Mouse (Mus musculus) embryonic facial prominence, embryonic 10.5 days (tissue): ENCODE measurements at regions not wholly inside any gene's neighbourhood (a gene's known extent, or its start where the extent isn't known, plus 50 kb on each side); places are given as distances from the start of the nearest gene placed in this dataset.

Experiments used
- DNase-seq: peaks from one replicate; pipeline ENCODE4 v3.0.0-alpha.2; 2017; ENCODE audit warnings: low spot score
- H3K27ac ChIP-seq: fragments of 300-500 bp; sonication (generic); replicated peaks from 2 replicates; pipeline ENCODE4 v1.5.1; 2016; ENCODE audit warnings: mild to moderate bottlenecking
- H3K27me3 ChIP-seq: fragments of 300-500 bp; sonication (generic); replicated peaks from 2 replicates; pipeline ENCODE4 v1.6.1; 2016; ENCODE audit warnings: low read depth, mild to moderate bottlenecking; ENCODE audit not compliant: poor library complexity, severe bottlenecking
- H3K36me3 ChIP-seq: fragments of 300-500 bp; sonication (generic); replicated peaks from 2 replicates; pipeline ENCODE4 v1.6.1; 2016; ENCODE audit warnings: mild to moderate bottlenecking, moderate library complexity
- H3K4me1 ChIP-seq: fragments of 300-500 bp; sonication (generic); 2 replicates; pipeline ENCODE4 v1.6.1; 2016
- H3K4me3 ChIP-seq: fragments of 300-500 bp; sonication (generic); 2 replicates; pipeline ENCODE4 v1.5.1; 2016; ENCODE audit warnings: mild to moderate bottlenecking, moderate library complexity
- H3K9me3 ChIP-seq: fragments of 300-500 bp; sonication (generic); 2 replicates; pipeline ENCODE4 v1.6.1; 2016; ENCODE audit warnings: mild to moderate bottlenecking
- WGBS: fragments of 180-500 bp; shearing (Covaris S2); methylation state at CpG from one replicate; pipeline ENCODE4 v1.1.7; 2016; 5-methylcytosine and 5-hydroxymethylcytosine counted together

GRCm38 (mm10) chr10:42108294-42109014 lies 90.2 kb upstream of the Armc2 start:
- H3K36me3 ChIP-seq, result no peaks in the 10 kb centered on the region
- peak overlapping the region; percentile 58 for H3K27ac ChIP-seq
- WGBS, result 56% methylated on average over 8 of the region's 8 CpGs
- peak; percentile 17 for DNase-seq
- peaks cover 21% of the 10 kb centered on the region for H3K4me1 ChIP-seq
- H3K9me3 ChIP-seq, result peaks cover 6% of the 10 kb centered on the region
- H3K4me3 ChIP-seq, result no peak overlapping the region
- H3K27me3 ChIP-seq, result no peaks in the 10 kb centered on the region

DNA sequence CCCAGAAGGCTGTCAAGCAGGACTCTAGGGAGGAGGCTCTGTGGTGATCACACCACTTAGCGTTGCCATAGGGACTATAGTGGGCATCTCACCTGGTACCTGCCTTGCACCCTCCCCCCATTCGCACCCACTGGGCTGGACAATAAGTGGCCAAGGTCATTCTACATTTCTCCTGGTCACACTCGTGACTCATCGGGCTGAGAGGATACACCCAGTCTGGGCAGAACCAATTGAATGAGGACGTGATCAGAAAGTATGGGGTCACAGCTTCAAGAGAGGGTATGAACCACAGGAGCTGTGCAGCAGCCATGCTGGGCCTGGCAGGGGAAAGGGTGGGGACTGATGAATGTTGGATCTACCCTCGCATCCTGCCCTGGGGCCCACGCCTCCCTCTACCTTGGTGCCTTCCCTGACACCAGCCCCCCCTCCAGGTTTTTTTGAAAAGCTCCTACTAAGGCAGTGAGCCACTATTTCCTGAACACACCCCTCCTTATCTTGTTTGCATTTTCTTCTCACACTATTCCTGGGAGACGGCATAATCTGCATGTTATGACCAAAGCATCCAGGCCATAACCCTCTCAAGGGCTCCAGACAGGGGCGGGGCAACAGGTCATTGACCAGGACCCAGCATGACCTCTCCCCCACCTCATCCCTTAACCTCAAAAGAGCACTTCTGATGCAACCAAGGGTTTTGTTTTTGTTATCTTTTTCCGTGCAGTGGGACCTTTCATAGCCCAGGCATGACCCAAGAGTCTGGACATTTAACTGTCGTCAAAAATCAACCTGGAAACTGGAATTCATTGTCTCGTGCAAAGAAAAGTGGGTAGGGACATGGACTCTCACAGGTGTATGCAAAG lies 89.4 kb upstream of the Armc2 start:
- WGBS, result 73% methylated on average over 12 of the region's 12 CpGs
- Histone ChIP-seq H3K9me3 (peaks cover 6% of the 10 kb centered on the region), H3K27me3 (no peaks in the 10 kb centered on the region), H3K4me1 (peaks cover 21% of the 10 kb centered on the region), H3K36me3 (no peaks in the 10 kb centered on the region), H3K4me3 (no peak overlapping the region), H3K27ac (peak overlapping the region; percentile 58; the same call in 1 of the 2 replicates)
- DNase-seq, result no peak

DNA sequence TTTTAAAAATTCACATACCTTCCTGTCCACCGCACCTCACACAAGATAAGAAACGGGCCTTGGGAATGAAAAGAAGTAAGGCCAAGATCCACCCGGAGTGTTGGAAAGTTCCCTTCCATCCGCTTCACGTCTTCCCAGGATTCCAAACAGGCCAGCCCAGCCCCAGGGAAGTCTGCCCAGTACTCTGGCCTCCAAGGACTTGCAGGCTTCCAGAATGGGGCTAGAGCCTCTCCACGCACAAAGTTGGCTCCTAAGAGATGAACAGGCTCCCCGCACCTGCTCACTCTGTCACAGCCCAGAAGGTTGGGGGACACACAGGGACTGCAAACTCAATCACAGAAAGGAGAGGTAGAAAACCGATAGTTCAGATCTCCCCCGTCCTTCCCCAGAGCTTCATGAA lies 88.4 kb upstream of the Armc2 start:
- Histone ChIP-seq H3K4me1 (peaks cover 21% of the 10 kb centered on the region), H3K9me3 (peaks cover 6% of the 10 kb centered on the region), H3K27ac (peak overlapping the region; percentile 21; the same call in 1 of the 2 replicates), H3K4me3 (no peak overlapping the region), H3K36me3 (no peaks in the 10 kb centered on the region), H3K27me3 (no peaks in the 10 kb centered on the region)
- DNase-seq, result no peak
- WGBS, result 91% methylated on average over 9 of the region's 9 CpGs

DNA sequence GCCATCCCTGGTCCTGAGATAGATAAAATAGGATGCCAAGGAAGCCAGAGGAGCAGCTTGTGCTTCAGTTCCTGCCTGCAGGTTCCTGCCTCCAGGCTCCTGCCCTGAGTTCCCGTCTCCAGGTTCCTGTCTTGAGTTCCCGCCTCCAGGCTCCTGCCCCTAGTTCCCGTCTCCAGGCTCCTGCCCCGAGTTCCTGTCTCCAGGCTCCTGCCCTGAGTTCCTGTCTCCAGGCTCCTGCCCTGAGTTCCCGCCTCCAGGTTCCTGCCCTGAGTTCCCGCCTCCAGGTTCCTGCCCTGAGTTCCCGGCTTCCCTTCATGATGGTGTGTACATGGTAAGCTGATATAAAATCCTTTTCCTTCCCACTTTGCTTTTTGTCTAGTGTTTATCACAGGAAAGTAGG lies 86.8 kb upstream of the Armc2 start:
- DNase-seq, result no peak
- Histone ChIP-seq H3K4me3 (no peak overlapping the region), H3K4me1 (peaks cover 23% of the 10 kb centered on the region), H3K36me3 (no peaks in the 10 kb centered on the region), H3K9me3 (peaks cover 6% of the 10 kb centered on the region), H3K27me3 (no peaks in the 10 kb centered on the region), H3K27ac (no peak overlapping the region)
- 87% methylated on average over 7 of the region's 7 CpGs for WGBS

GRCm38 (mm10) chr10:42102320-42102719 lies 84.1 kb upstream of the Armc2 start:
- no peaks in the 10 kb centered on the region for H3K36me3 ChIP-seq
- H3K27ac ChIP-seq, result no peak overlapping the region
- 88% methylated on average over 8 of the region's 8 CpGs for WGBS
- H3K9me3 ChIP-seq, result peaks cover 6% of the 10 kb centered on the region
- DNase-seq, result no peak
- no peaks in the 10 kb centered on the region for H3K27me3 ChIP-seq
- H3K4me1 ChIP-seq, result peaks cover 3% of the 10 kb centered on the region; the same call in 1 of the 2 replicates
- H3K4me3 ChIP-seq, result no peak overlapping the region

DNA sequence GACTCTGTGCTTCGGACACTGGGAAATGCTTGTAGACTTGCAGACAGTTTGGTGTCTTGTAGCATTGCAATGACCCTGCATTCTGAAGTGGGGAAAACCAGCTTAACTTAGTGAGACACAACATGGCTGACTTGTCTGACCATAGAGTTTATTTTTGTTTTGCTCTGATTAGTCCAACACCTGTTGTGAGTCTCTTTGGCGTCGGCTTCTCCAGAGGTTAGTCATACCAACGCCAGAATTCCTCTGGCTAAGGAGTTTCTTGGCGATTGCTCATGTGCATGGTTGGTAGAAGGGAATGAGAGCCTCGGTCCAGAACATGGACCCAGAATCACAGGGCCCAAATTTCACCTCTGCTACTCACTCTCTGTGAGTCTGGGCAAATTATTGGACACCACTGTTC lies 82.9 kb upstream of the Armc2 start:
- H3K4me1 ChIP-seq, result 0 out of 2 replicates have a peak, but pooled peaks cover 3% of the 10 kb centered on the region
- WGBS, result 88% methylated on average over 6 of the region's 6 CpGs
- no peak for DNase-seq
- H3K27ac ChIP-seq, result no peak overlapping the region
- H3K36me3 ChIP-seq, result no peaks in the 10 kb centered on the region
- peaks cover 6% of the 10 kb centered on the region for H3K9me3 ChIP-seq
- H3K4me3 ChIP-seq, result no peak overlapping the region
- 0 out of 2 replicates have a peak, but pooled peaks cover under 1% of the 10 kb centered on the region for H3K27me3 ChIP-seq

DNA sequence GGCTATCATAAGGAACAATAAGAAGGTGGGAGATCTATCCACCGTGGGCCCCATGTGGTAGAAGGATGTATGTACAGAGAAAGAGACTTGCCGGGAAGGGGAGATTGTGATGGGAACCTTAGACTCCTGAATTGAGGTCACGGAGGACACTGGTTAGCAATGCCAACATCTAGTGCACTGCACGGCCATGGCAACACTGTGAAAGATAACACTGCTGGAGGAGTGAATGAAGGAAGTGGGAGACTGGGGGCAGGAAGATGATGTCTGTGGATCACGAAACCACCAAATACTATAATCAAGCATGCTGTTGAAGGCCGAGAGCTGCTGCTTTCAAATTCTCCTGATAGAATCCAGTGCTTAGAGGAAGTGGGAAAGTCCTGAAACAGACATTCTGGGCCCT lies 78.7 kb upstream of the Armc2 start:
- no peaks in the 10 kb centered on the region for H3K36me3 ChIP-seq
- DNase-seq, result no peak
- no peak overlapping the region for H3K27ac ChIP-seq
- WGBS, result 93% methylated on average over 6 of the region's 6 CpGs
- no peak overlapping the region for H3K4me3 ChIP-seq
- 0 out of 2 replicates have a peak, but pooled peaks cover 6% of the 10 kb centered on the region for H3K4me1 ChIP-seq
- no peaks in the 10 kb centered on the region for H3K9me3 ChIP-seq
- H3K27me3 ChIP-seq, result peaks cover 25% of the 10 kb centered on the region; the same call in 1 of the 2 replicates

GRCm38 (mm10) chr10:42095986-42096385 lies 77.7 kb upstream of the Armc2 start:
- Histone ChIP-seq H3K4me1 (0 out of 2 replicates have a peak, but pooled peaks cover 3% of the 10 kb centered on the region), H3K4me3 (no peak overlapping the region), H3K27me3 (peaks cover 34% of the 10 kb centered on the region), H3K27ac (no peak overlapping the region), H3K9me3 (no peaks in the 10 kb centered on the region), H3K36me3 (no peaks in the 10 kb centered on the region)
- DNase-seq, result no peak
- 95% methylated on average over 10 of the region's 10 CpGs for WGBS

DNA sequence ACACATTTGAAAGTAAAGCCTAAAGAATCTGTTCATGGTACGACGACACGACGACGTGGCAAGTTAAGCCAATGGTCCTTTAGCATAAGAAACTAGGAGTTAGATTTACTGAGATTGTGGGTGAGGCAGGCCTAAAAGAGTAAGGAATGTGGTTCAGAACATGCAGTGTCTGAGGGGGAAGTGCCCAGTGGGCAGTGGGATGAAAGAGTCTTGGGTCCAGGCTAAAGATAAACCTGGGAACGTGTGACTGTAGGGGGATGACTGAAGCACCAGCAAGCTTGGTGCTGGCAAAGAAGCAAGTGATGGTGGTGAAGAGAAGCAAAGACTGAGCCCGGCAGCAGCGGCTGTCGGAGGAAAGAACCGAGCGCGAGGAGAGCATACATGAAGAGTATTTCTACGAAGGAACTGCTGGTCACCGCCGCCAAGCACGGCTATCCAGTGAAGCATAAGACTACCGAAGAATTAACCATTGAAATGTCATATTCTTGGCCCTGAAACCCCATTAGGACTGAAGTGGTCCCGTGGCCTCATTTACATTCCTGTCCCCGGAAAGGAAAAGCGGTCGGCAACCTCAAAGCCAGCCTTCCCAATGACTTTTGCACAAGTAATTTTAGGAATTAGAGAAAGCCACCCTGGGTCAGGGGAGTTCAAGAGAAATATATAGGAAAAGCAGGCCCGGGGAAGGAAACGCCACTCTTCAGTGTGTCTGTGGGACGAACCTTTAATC lies 76.2 kb upstream of the Armc2 start:
- no peak for DNase-seq

GRCm38 (mm10) chr10:42093176-42093759 lies 75.0 kb upstream of the Armc2 start:
- Histone ChIP-seq H3K27ac (no peak overlapping the region), H3K4me3 (no peak overlapping the region), H3K27me3 (peaks cover 43% of the 10 kb centered on the region), H3K9me3 (no peaks in the 10 kb centered on the region), H3K4me1 (peaks cover 22% of the 10 kb centered on the region), H3K36me3 (no peaks in the 10 kb centered on the region)
- DNase-seq, result no peak
- 86% methylated on average over 8 of the region's 8 CpGs for WGBS

More for the DNA sequence above, 76.2 kb upstream of the Armc2 start:
- Histone ChIP-seq H3K4me1 (peaks cover 10% of the 10 kb centered on the region), H3K27me3 (peaks cover 40% of the 10 kb centered on the region), H3K36me3 (no peaks in the 10 kb centered on the region), H3K9me3 (no peaks in the 10 kb centered on the region), H3K4me3 (no peak overlapping the region), H3K27ac (no peak overlapping the region)
- WGBS, result 83% methylated on average over 24 of the region's 24 CpGs

DNA sequence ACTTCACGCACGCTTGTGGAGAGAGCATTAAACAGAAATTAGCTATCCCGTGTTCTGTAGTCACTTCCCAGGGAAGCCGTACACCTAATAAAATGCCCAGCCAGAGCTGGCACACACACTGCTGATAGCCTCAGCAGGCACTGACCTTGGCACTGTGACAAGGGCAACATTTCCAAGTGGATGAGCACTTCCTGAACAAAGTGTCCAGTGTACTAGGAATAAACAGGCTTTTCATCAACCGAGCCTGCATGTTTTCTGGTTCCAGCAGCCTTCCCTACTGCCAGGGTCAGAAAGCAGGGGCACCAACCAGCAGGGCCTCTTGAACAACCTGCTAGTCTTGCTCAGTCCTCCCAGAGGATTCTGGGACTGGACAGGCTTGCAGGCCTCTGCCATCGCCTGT lies 74.3 kb upstream of the Armc2 start:
- no peaks in the 10 kb centered on the region for H3K36me3 ChIP-seq
- H3K4me3 ChIP-seq, result no peak overlapping the region
- no peak for DNase-seq
- peaks cover 51% of the 10 kb centered on the region for H3K27me3 ChIP-seq
- no peak overlapping the region for H3K27ac ChIP-seq
- 84% methylated on average over 6 of the region's 6 CpGs for WGBS
- peaks cover 25% of the 10 kb centered on the region for H3K4me1 ChIP-seq
- no peaks in the 10 kb centered on the region for H3K9me3 ChIP-seq

GRCm38 (mm10) chr10:42091546-42092168 lies 73.4 kb upstream of the Armc2 start:
- no peak for DNase-seq
- Histone ChIP-seq H3K27me3 (peaks cover 59% of the 10 kb centered on the region), H3K36me3 (no peaks in the 10 kb centered on the region), H3K4me3 (no peak overlapping the region), H3K4me1 (peaks cover 25% of the 10 kb centered on the region), H3K27ac (no peak overlapping the region), H3K9me3 (no peaks in the 10 kb centered on the region)
- 78% methylated on average over 11 of the region's 11 CpGs for WGBS
